Mouse (Mus musculus) intestine, embryonic 15.5 days (tissue): ENCODE data around the gene Pfkfb1. TPM values are rescaled to one million over a fixed set of nuclear protein-coding genes. Genes with fewer than 3 reads are reported as not detected.

Experiments
- ATAC-seq: fragments of 200-750 bp; cut with Nextera tagmentation; 2 replicates; pipeline ENCODE4 v1.8.0; 2017; ENCODE audit warnings: moderate TSS enrichment, moderate library complexity
- H3K27ac ChIP-seq: fragments of 300-500 bp; sonication (generic); 2 replicates; pipeline ENCODE4 v1.5.1; 2015; ENCODE audit warnings: mild to moderate bottlenecking, inconsistent platforms
- H3K27me3 ChIP-seq: fragments of 300-500 bp; sonication (generic); replicated peaks from 2 replicates; pipeline ENCODE4 v1.6.1; 2015; ENCODE audit warnings: inconsistent platforms
- H3K36me3 ChIP-seq: fragments of 300-500 bp; sonication (generic); 2 replicates; pipeline ENCODE4 v1.6.1; 2015; ENCODE audit warnings: inconsistent platforms
- H3K4me1 ChIP-seq: fragments of 300-500 bp; sonication (generic); replicated peaks from 2 replicates; pipeline ENCODE4 v1.6.1; 2015; ENCODE audit warnings: inconsistent platforms
- H3K4me2 ChIP-seq: fragments of 300-500 bp; sonication (generic); replicated peaks from 2 replicates; pipeline ENCODE4 v1.6.1; 2015; ENCODE audit warnings: mild to moderate bottlenecking, inconsistent platforms
- H3K4me3 ChIP-seq: fragments of 300-500 bp; sonication (generic); replicated peaks from 2 replicates; pipeline ENCODE4 v1.5.1; 2015; ENCODE audit warnings: inconsistent platforms
- H3K9ac ChIP-seq: fragments of 300-500 bp; sonication (generic); 2 replicates; pipeline ENCODE4 v1.6.1; 2015; ENCODE audit warnings: inconsistent platforms
- H3K9me3 ChIP-seq: fragments of 300-500 bp; sonication (generic); 2 replicates; pipeline ENCODE4 v1.6.1; 2016; ENCODE audit warnings: inconsistent platforms
- WGBS: fragments of 180-500 bp; shearing (Covaris S2); methylation state at CpG from one replicate; pipeline ENCODE4 v1.1.7; 2015; 5-methylcytosine and 5-hydroxymethylcytosine counted together
- polyA plus RNA-seq: library from polyadenylated mRNA; unstranded; fragments of >200 nt; fragmentation: Nextera tagmentation; extraction: Ambion mirVana; gene quantifications from 2 replicates; pipeline ENCODE4 v1.2.1, GENCODE M21; 2015

Gene Pfkfb1
- 7.0 and 7.7 TPM in 2 replicates for polyA plus RNA-seq

- Histone ChIP-seq H3K9ac (peak within 1 kb of the TSS; percentile 56), H3K4me3 (peak within 1 kb of the TSS; percentile 49), H3K4me2 (peak within 1 kb of the TSS; percentile 55), H3K27ac (peak within 1 kb of the TSS; percentile 86), H3K27me3 (no peaks in the 10 kb centered on the region), H3K9me3 (no peaks in the 10 kb centered on the region), H3K36me3 (no peaks in the 10 kb centered on the region), H3K4me1 (no peaks in the 10 kb centered on the region)
- WGBS, result 15% methylated on average over 35 of the region's 35 CpGs
- ATAC-seq, result peak; percentile 97
Observed at GRCm38 (mm10) chrX:150588023-150588764, at the start of gene Pfkfb1. TSS of gene Pfkfb1 (plus strand) at chrX:150588229.

- Histone ChIP-seq H3K4me2 (no peak overlapping the region), H3K9ac (no peak overlapping the region), H3K4me1 (no peaks in the 10 kb centered on the region), H3K27ac (no peak overlapping the region), H3K36me3 (no peaks in the 10 kb centered on the region), H3K9me3 (no peaks in the 10 kb centered on the region), H3K27me3 (no peaks in the 10 kb centered on the region), H3K4me3 (no peak overlapping the region)
- 90% methylated on average over 2 of the region's 2 CpGs for WGBS
- ATAC-seq, result no peak
Observed at GRCm38 (mm10) chrX:150540111-150540510, 47.9 kb upstream of the Pfkfb1 start.

GRCm38 (mm10) chrX:150541684-150542083 lies 46.3 kb upstream of the Pfkfb1 start:
- H3K4me2 ChIP-seq, result no peak overlapping the region
- no peak overlapping the region for H3K27ac ChIP-seq
- H3K4me3 ChIP-seq, result no peak overlapping the region
- H3K9ac ChIP-seq, result no peak overlapping the region
- no peaks in the 10 kb centered on the region for H3K36me3 ChIP-seq
- ATAC-seq, result no peak
- H3K4me1 ChIP-seq, result no peaks in the 10 kb centered on the region
- H3K9me3 ChIP-seq, result no peaks in the 10 kb centered on the region
- H3K27me3 ChIP-seq, result no peaks in the 10 kb centered on the region

- Histone ChIP-seq H3K4me3 (no peak within 1 kb of the TSS), H3K27ac (no peak within 1 kb of the TSS), H3K9me3 (no peaks in the 10 kb centered on the region), H3K36me3 (no peaks in the 10 kb centered on the region), H3K9ac (no peak within 1 kb of the TSS), H3K27me3 (no peaks in the 10 kb centered on the region), H3K4me2 (no peak within 1 kb of the TSS), H3K4me1 (no peaks in the 10 kb centered on the region)
- 35% methylated on average over 5 of the region's 5 CpGs for WGBS
- ATAC-seq, result peak; percentile 23; the same call in 1 of the 2 replicates
Observed at GRCm38 (mm10) chrX:150547239-150547638, 40.8 kb upstream of the Pfkfb1 start, which contains the start of gene Alas2. TSS of gene Alas2 (plus strand) at chrX:150547375.

- WGBS, result 86% methylated on average over 3 of the region's 3 CpGs
Observed at GRCm38 (mm10) chrX:150549639-150550038, 38.4 kb upstream of the Pfkfb1 start.

GRCm38 (mm10) chrX:150551986-150552385 lies 36.0 kb upstream of the Pfkfb1 start:
- Histone ChIP-seq H3K9ac (no peak overlapping the region), H3K36me3 (no peaks in the 10 kb centered on the region), H3K27me3 (no peaks in the 10 kb centered on the region), H3K4me1 (no peaks in the 10 kb centered on the region), H3K4me2 (no peak overlapping the region), H3K9me3 (no peaks in the 10 kb centered on the region), H3K4me3 (no peak overlapping the region), H3K27ac (no peak overlapping the region)
- 83% methylated on average over 2 of the region's 2 CpGs for WGBS
- no peak for ATAC-seq

More at GRCm38 (mm10) chrX:150549639-150550038, 38.4 kb upstream of the Pfkfb1 start:
- Histone ChIP-seq H3K9ac (no peak overlapping the region), H3K4me3 (no peak overlapping the region), H3K27me3 (no peaks in the 10 kb centered on the region), H3K9me3 (no peaks in the 10 kb centered on the region), H3K36me3 (no peaks in the 10 kb centered on the region), H3K4me2 (no peak overlapping the region), H3K4me1 (no peaks in the 10 kb centered on the region), H3K27ac (no peak overlapping the region)
- peak; percentile 55; the same call in 1 of the 2 replicates for ATAC-seq

GRCm38 (mm10) chrX:150554032-150554431 lies 34.0 kb upstream of the Pfkfb1 start:
- no peaks in the 10 kb centered on the region for H3K4me1 ChIP-seq
- ATAC-seq, result no peak
- H3K27ac ChIP-seq, result no peak overlapping the region
- H3K4me3 ChIP-seq, result no peak overlapping the region
- H3K9ac ChIP-seq, result no peak overlapping the region
- no peaks in the 10 kb centered on the region; the same call in 1 of the 2 replicates for H3K27me3 ChIP-seq
- whole genome bisulfite sequencing, result 85% methylated on average over 3 of the region's 3 CpGs
- no peaks in the 10 kb centered on the region for H3K9me3 ChIP-seq
- H3K36me3 ChIP-seq, result no peaks in the 10 kb centered on the region
- no peak overlapping the region for H3K4me2 ChIP-seq

GRCm38 (mm10) chrX:150564644-150565357 lies 23.2 kb upstream of the Pfkfb1 start:
- H3K36me3 ChIP-seq, result no peaks in the 10 kb centered on the region
- no peaks in the 10 kb centered on the region for H3K4me1 ChIP-seq
- ATAC-seq, result peak; percentile 77; the same call in 1 of the 2 replicates
- no peak overlapping the region for H3K4me3 ChIP-seq
- no peaks in the 10 kb centered on the region for H3K9me3 ChIP-seq
- H3K27me3 ChIP-seq, result no peaks in the 10 kb centered on the region
- no peak overlapping the region for H3K27ac ChIP-seq
- H3K4me2 ChIP-seq, result no peak overlapping the region
- H3K9ac ChIP-seq, result no peak overlapping the region
- WGBS, result 86% methylated on average over 12 of the region's 12 CpGs

- no peak overlapping the region for H3K4me3 ChIP-seq
- H3K4me2 ChIP-seq, result no peak overlapping the region
- no peak for ATAC-seq
- no peaks in the 10 kb centered on the region for H3K4me1 ChIP-seq
- no peaks in the 10 kb centered on the region for H3K9me3 ChIP-seq
- 0 out of 2 replicates have a peak, but pooled peaks cover 4% of the 10 kb centered on the region for H3K36me3 ChIP-seq
- no peaks in the 10 kb centered on the region for H3K27me3 ChIP-seq
- no peak overlapping the region for H3K9ac ChIP-seq
- no peak overlapping the region for H3K27ac ChIP-seq
Observed at GRCm38 (mm10) chrX:150581921-150582320, 6.1 kb upstream of the Pfkfb1 start.

- ATAC-seq, result no peak
- Histone ChIP-seq H3K9me3 (no peaks in the 10 kb centered on the region), H3K36me3 (0 out of 2 replicates have a peak, but pooled peaks cover 4% of the 10 kb centered on the region), H3K27me3 (no peaks in the 10 kb centered on the region), H3K4me3 (no peak overlapping the region), H3K4me2 (no peak overlapping the region), H3K4me1 (no peaks in the 10 kb centered on the region), H3K27ac (no peak overlapping the region), H3K9ac (no peak overlapping the region)
- WGBS, result 89% methylated on average over 8 of the region's 8 CpGs
Observed at GRCm38 (mm10) chrX:150585116-150585515, 2.9 kb upstream of the Pfkfb1 start.

- H3K27ac ChIP-seq, result no peak within 1 kb of the TSS
- no peak for ATAC-seq
- H3K4me2 ChIP-seq, result peak within 1 kb of the TSS; percentile 55
- no peak within 1 kb of the TSS for H3K9ac ChIP-seq
- peak within 1 kb of the TSS; percentile 49; the same call in 1 of the 2 replicates for H3K4me3 ChIP-seq
- no peaks in the 10 kb centered on the region for H3K9me3 ChIP-seq
- WGBS, result 71% methylated on average over 5 of the region's 5 CpGs
- H3K27me3 ChIP-seq, result no peaks in the 10 kb centered on the region
- no peaks in the 10 kb centered on the region for H3K4me1 ChIP-seq
- H3K36me3 ChIP-seq, result no peaks in the 10 kb centered on the region
Observed at GRCm38 (mm10) chrX:150589696-150590095, 1.7 kb downstream of the Pfkfb1 start, which contains the start of gene Apex2. TSS of gene Apex2 (minus strand) at chrX:150589868.

GRCm38 (mm10) chrX:150593266-150594035 lies 5.4 kb downstream of the Pfkfb1 start:
- Histone ChIP-seq H3K9me3 (no peaks in the 10 kb centered on the region), H3K27me3 (no peaks in the 10 kb centered on the region), H3K36me3 (no peaks in the 10 kb centered on the region), H3K9ac (no peak overlapping the region), H3K4me3 (no peak overlapping the region), H3K27ac (no peak overlapping the region), H3K4me2 (no peak overlapping the region), H3K4me1 (no peaks in the 10 kb centered on the region)
- no peak for ATAC-seq
- 81% methylated on average over 12 of the region's 12 CpGs for WGBS
